Mouse (Mus musculus) kidney, adult 18-20 months (tissue): Measurements from ENCODE around the gene Iah1.

Source experiments
- DNase-seq: peaks from one replicate; pipeline ENCODE4 v3.0.0; 2021

The Iah1 gene

DNA sequence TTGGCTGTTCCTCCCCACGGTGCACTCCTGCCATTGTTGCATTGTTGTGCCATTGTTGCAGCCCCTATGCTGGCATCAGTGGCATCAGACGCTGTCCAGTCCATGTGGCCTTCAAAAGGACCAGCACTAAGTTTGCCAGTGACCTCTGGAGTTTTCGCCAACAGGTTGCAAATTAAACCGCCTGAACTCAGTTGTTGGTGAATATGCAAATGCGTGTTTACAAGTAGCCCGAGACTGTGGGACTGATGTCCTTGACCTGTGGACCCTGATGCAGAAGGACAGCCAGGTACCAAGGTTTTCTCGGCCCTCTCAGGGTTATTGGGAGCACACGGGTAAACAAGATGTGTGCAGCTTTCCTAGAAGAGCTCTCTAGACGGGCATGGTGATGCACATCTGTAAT, 5.0 kb downstream of the Iah1 start:
- DNase-seq, result peak; percentile 61

DNA sequence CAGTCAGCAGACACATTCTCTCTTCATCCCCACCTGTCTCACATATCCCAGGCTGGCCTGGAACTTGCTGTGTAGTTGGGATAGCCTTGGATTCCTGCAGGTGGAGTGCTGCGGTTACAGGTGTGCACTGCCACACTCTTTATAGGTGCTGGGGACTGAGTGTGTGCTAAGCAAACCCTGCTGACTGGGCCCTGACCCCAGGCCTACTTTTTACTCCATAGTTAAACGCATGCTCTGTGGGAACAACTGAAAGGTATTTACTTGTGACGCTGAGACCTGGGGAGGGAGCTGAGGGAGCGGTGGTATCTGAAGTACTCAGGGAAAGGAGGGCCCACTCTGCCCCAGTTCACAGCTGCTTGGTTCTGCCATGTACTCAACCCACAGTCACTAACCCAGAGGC, 6.1 kb downstream of the Iah1 start:
- DNase-seq, result no peak

DNA sequence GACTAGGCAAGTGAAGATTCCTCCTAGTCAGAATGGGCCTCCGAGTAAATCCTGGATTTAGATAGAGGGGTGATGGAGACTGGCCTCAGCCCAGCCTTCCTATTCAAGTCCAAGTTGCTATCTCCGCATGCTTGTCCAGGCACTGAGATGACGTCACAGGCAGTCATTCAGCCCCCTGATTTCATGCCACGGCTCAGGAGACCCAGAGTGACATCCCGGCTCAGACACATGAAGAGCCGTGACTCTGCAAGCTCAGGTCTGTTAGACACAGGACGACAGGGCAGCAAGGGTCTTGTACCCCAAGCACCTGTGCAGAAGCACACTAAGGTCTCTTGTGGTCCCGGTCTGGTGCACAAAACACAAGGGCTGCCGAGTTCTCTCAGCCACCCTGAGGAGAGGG, 6.7 kb downstream of the Iah1 start:
- no peak for DNase-seq

- no peak for DNase-seq
These were observed 7.9 kb downstream of the Iah1 start for GRCm38 (mm10) chr12:21324101-21324500.

- DNase-seq, result no peak
These were observed 9.1 kb downstream of the Iah1 start for GRCm38 (mm10) chr12:21325266-21325665.

DNA sequence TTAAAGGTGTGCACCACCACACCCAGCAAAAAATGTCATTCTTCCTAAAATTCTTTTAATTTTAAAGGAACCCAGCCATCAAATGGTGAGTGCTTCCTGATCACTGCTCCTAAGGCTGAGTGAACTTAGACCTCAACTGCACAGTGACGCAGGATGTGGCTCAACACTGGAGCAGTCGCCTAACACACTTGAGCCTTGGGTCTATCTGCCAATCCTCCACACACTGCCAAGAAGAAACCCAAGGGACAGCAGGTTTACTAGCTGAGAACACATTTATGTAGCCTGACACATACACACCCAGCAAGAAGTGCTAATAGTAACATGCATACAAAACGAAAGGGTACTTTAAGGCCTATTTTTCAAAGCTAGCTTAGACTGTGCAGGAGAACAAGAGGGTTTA, 10.1 kb downstream of the Iah1 start:
- no peak for DNase-seq

DNA sequence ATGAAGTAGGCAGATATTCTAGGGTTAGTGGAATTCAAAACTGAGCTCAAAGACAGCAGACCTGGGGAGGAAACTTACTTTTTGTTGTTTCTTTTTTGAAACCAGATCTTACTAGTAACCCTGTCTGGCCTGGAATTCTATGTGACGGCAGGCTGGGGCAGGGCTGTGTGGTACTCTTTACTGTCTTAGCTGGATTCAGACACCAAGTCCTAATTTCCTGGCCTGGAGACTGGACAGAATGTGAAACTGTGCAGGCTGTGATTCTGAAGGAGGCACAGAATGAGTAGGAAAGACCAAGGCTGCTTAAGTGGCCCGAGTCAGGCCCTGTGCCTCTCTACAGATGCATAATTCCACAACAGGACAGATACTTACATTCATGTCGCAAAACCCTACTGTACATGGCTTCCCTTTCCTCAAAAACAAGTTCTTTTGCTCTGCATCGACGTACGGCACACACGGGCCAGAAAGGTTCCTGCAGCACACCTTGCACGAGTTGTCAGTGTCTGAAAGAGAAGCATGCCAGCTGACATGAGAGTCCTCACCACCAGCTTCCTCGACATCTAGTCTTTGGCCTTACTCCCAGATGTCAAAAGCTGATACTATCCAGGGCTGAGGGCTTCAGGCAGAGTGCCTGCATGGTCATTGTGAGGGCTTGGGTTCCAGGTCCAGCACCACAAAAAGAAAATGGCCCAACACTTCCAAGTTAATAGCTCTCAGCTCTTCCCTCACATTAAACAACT, 13.6 kb downstream of the Iah1 start:
- no peak for DNase-seq

DNA sequence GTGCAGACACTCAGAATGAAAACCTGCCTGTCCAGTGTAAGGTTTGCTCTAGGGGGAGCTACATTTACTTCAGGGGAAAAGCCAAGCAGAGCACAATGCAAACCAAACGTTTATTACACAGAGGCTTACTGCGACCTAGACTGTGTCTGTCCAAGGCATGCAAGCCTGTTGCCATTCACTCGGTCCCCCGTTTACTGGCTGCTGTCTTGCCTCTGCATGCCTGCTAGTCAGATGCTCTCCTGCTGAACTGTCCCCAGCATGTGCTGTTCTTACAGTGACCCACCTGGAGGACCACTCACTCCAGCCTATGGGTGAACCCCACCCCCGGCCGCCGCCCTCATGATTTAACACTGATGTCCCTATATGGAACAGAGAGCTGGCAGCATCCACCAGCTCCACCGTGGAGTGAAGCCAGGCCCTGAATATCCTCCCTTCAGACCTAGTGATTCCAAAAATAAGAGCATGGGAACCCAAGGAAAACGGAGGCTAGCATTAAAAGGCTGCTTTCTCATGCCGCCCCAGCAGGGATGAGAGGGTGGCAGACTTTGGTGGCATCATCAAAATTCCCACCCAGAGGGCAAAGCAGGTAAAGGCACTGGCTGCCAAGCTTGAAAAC, 14.9 kb downstream of the Iah1 start:
- no peak for DNase-seq

DNA sequence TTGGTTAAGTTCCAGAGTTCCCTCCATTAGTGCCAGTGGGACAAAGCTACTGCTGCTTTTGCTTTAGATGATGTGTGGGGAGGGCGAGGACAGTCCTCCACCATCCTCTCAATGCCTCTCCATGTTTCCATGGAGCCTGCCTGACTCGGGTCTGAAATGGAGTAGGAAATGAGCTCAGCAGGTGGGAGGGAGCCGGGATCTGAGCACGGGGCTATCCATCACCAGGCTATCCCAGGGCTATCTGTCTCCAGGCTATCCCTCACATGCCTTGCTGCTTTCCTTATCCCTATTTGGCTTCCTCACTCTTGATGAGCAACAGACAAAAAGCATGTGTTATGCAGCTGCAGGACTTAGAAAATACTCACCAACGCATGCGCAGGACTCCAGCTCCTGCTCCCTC, 15.5 kb downstream of the Iah1 start:
- DNase-seq, result no peak

DNA sequence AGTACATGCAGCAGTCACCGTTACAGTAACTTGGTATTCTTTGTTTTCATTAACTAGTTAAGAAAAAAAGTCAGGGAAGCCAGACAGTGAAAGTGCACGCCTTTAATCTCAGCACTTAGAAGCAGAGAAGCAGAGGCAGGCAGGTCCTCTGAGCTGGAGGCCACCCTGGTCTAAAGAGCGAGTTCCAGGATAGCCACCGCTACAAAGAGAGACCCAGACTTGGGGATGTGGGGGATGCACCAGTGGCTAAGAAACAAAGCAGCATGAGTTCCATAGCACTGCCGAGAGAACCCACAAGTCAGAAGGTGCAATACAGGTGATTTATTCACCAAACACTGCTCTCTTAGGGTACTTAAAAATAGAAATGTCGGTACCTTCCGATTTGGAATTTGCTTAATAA, 16.8 kb downstream of the Iah1 start:
- DNase-seq, result no peak

- no peak for DNase-seq
These were observed 17.6 kb downstream of the Iah1 start for GRCm38 (mm10) chr12:21333766-21334165.

DNA sequence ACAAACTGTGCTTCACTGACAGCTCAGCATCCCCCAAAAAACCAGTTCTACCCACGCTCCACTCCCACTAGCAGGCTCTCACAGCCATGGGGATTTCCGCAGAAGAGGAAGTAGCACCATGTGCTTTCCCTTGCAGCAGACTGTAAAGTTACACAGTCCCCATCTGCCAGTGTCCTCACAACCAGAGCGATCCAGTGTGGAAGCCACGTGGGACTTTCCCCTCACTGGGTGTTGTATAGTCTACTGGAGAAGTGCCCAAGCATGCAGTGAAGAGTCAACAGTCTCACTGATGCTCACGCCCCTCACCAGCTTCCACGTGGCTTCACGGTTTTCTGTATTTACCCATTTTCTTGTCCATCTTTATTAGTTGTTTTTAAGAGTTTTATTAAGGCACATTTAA, 19.7 kb downstream of the Iah1 start:
- DNase-seq, result no peak

GRCm38 (mm10) chr12:21337171-21337570, 21.0 kb downstream of the Iah1 start:
- no peak for DNase-seq

- DNase-seq, result no peak
These were observed 24.5 kb downstream of the Iah1 start for GRCm38 (mm10) chr12:21340674-21341073.

- no peak for DNase-seq
These were observed 30.8 kb downstream of the Iah1 start for GRCm38 (mm10) chr12:21346972-21347371.

- no peak for DNase-seq
These were observed 34.1 kb downstream of the Iah1 start for GRCm38 (mm10) chr12:21350113-21350876.

- DNase-seq, result no peak
These were observed 37.5 kb downstream of the Iah1 start for GRCm38 (mm10) chr12:21353681-21354080.

- no peak for DNase-seq
These were observed 46.5 kb downstream of the Iah1 start for GRCm38 (mm10) chr12:21362686-21363085.

- no peak for DNase-seq
These were observed 47.0 kb downstream of the Iah1 start for GRCm38 (mm10) chr12:21363195-21363594.

DNA sequence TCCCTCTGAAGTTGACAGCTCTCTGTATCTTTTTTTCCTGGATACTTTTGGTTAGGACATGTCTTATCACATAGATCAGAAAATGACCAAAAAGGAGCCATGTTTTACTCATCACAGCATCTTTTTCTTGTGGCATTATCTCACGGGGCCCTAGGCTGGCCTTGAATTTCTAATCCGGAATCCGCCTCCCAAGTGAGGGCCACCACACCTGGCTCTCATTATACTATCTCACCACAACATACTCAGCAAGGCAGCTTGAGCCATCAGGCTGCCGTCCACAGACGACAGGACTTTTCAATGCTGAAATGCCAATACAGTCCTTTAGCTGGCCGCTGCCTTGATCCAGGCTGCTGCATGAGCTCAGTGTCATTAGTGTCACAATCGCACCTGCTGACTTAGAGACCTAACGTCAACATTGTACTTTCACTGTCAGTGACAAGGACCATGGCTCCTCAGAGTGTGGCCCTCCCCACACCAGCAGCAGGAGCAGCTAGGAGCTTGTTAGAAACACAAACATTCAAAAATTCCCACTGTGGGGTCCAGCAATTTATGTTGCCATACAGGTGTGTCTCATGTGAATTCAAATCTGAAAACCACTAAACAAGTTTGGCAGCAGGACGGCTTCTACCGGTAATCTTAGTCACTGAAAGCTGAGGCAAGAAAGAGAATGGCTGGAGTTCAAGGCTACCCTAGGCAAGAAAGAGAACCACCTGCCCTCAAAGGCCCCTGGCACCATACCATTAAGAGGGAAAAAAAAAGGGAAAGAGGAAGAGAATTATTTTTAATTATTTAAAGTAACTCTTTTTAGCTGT, 48.6 kb downstream of the Iah1 start:
- no peak for DNase-seq

DNA sequence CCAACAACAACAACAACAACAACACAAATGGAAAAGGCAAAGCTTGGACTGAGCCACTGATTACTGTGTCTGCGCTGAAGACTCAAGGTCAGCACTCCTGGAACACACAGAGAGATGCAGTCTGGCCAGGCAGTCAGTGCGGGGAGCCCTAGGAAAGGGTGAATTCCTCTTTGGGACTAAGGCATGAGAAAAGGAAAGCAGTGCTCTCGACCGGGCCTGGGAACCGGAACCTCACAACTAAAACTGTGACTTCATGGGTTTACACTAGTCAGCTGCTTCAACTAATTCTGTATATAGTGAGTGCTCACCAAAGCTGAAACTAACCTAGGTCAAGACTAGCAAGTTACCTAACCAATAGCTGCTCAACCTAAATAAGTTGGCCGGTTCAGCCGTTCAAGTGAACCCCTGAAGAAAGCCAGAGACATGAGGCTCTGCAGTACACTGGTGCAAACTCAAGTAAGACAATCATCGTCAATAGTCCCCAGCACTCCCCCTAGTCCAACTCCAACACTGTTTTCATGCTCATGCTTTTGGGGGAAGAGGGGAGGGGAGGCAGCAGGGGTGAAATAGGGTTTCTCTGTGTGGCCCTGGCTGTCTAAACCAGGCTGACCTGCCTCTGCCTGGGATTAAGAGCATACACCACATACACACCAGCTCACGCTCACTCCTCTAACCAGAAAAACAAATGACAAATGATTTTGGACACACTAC, 52.3 kb downstream of the Iah1 start:
- no peak for DNase-seq

- DNase-seq, result no peak
These were observed 52.9 kb downstream of the Iah1 start for GRCm38 (mm10) chr12:21369087-21369410.
